Mouse (Mus musculus) lung, postnatal 36 days (tissue): ENCODE data around the gene Mfap5.
"Not testable (repeated sequence)": the region's sequence is repeated elsewhere in the genome, so short reads cannot be mapped to it uniquely, and the experiment has no call there.

ENCODE experiments used
- DNase-seq: peaks from one replicate; pipeline ENCODE4 v3.0.0; 2022; ENCODE audit warnings: mixed read lengths

Gene Mfap5

DNA sequence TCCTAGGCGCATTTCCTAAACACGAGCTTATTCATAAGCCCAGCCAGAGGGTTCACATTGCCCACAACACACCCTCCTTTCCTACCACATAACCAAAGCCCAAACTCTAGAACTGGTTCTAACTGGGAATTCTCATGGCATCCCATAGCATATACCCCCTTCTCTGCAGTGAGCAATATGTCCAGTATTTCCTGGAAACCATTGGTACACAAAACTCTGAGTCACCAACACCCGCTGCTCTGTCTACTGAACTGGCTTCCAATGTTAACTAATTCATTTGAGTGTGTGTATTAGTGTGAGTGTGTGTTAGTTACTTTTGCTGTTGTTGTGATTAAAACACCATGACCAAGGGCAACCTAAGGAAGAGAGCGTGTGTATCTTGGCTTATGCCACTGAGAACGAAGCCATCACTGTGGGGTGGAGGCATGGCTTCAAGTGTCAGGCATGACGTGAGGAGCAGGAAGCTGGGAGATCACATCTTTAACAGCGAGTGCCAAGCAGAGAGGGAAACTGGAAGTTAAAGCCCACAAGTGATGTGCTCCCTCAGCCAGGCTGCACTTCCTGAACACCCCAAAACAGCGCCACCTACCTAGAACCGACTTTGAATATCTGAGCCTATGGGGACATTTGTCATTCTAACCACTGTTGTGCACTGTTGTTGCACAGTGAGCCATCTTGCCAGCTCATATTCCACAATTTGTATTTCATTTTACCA lies 59.6 kb downstream of the Mfap5 start:
- no peak for DNase-seq

DNA sequence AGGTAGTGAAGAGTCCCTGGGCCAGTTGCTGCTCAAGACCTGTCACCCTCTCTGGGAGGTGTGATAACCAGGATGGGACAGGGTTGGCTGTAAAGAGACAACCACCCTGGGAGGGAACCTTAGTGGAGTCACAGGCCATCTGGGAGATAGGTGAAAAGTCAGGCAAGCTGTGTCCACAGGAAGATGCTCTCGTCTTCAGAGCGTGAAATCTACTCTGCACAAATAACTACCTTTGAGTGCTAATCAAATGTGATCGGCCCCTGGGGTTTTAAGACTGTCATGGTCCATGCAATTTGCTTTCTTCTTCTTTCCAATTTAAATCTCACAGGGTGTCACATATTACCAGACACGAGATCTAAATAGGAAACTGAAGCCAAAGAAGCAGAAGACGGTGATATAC lies 63.5 kb downstream of the Mfap5 start:
- no peak for DNase-seq

DNA sequence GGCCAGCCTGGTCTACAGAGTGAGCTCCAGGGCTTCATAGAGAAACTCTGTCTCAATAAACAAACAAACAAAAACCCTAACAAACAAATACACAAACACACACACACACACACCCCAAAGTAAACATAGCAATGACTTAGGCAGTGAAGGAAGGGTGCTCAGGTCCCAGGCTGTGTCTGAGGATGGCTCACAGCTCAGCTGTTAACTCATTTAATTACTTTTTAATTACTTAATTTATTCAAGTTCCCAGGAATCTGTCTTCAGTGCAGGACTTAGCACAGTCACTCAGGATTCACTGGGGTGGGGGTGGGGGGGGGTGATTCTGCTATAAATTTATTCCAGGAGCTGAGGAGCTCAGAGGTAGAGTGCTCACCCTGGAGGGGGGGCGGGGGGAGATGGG lies 64.1 kb downstream of the Mfap5 start:
- no peak for DNase-seq

DNA sequence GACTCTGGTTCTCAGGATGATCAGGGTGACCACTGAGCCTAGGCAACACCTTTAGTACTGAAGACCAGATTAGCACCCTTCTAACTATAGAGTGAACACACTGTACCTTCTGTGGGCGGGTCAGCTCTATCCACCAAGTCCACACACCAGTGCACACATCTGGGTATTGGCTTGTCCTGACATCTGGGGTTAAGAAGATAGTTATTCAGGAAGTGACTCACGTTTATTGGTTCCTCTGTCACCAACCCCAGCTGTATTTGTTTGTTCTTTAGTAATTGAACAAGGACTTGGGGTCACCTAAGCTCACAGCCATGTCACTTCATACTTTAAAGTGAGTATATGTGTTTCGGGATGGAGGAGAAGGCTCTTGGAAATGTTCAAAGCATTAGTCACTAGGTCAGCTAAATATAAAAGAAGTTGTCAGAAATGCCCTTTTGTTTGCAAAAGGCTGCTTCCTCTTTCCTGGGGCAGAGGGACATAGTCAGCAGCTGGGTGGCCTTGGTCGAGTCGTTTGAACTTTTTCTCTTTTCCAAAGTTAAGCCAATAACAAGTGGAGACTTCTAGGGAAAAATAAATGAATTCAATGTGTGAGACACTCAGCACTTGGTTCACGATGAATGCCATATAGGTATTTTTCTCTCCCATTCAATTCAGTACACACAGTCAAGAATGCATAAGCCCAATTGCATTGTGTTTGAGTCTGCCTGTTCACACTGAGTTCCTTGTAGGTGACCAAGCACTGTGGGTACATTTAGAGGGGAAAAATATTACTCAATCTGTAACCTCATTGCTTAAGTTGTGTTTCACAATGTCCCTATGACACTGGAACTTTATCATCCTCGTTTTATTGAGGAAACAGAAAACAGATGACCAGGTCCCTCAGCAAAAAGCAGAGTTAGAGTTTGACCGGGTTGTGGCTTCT lies 65.3 kb downstream of the Mfap5 start:
- DNase-seq = peak; percentile 56

DNA sequence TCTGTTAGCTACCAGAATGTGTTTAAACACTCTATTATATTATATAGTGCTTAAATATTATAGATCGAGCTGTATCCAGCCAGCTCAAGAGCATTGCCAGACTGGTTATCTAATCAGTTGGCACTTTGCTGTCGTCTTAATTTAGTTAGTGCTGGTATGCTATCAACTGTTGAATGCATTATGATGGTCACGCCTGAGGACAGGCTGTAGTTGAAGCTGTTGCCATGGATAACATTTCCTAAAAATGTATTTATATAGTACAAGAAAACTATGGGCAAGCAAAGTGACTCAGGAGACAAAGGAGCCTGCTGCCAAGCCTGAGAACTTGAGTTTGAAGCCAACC lies 65.9 kb downstream of the Mfap5 start:
- no peak for DNase-seq

DNA sequence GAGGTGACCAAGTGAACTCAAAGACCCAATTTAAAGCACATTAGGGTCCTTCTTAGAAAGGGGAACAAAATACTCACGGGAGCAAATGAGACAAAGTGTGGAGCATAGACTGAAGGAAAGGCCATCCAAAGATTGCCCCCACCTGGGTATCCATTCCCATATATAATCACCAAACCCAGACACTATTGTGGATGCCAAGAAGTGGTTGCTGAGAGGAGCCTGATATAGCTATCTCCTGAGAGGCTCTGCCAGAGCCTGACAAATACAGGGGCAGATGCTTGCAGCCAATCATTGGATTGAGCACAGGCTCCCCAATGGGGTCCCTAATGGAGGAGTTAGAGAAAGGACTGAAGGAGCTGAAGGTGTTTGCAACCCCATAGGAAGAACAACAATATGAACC lies 69.4 kb downstream of the Mfap5 start:
- DNase-seq = not testable (repeated sequence)

DNA sequence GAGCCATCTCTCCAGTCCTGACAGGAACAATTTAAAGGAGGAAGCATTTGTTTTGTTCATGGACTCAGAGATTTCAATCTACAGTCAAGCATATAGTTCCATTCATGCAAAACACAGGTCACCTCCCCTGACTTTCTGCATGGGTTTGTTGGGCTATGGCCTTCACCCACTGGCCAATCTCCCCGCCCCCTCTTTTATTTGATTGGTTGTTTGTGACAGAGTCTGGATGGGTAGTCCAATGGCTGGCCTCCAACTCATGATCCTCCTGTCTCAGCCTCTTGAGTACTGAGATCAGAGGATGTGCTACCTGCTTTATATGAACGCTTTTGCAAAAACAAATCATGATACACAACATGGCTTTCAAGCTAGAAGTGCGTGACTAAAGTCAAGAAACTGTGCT lies 71.4 kb downstream of the Mfap5 start:
- no peak for DNase-seq
